Mouse (Mus musculus): Measurements from ENCODE around the gene Ajap1.

Gene Ajap1

GRCm38 (mm10) chr4:153482459-153483338 lies at the start of gene Ajap1:
TSS of gene Ajap1 (minus strand) at chr4:153482811.
- DNase-seq = no peak

- DNase-seq = no peak
Measured at GRCm38 (mm10) chr4:153530536-153530935, 47.9 kb upstream of the Ajap1 start.

DNA sequence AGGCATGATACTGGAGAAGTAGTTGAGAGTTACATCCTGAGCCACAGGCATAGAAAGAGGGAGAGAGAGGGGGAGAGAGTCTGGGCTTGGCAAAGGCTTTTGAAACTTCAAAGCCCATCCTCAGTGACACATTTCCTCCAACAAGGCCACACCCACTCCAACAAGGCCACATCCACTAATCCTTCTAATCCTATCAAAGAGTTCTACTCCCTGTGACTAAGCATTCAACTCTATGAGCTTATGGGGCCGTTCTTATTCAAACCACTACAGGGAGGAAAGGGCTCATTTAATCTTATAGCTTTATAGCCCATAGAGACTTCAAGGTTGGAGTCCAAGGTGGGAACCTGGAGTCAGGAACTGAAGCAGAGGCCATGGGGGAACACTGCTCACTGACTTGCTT lies 39.0 kb upstream of the Ajap1 start:
- DNase-seq = no peak

DNA sequence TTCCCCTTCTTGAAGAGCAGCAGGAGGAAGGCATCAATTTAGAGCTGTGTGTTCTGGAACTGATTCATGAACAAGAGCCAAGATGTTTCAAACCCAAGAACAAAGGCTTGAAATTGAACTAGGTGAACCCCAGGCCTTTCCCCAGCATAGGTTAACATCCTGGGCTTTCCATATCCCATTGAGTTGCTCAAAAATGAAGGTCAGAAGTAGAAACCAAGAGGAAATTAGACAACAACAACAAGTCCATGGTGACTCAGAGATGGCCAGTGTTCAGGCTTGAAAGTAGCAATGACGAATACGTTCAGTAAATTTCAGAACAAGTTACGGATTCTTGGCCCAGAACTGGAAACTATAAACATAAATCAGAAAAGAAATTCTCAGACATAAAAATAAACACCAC lies 37.3 kb upstream of the Ajap1 start:
- DNase-seq = peak; percentile 9

GRCm38 (mm10) chr4:153519289-153519688 lies 36.7 kb upstream of the Ajap1 start:
- no peak for DNase-seq

- peak; percentile 12 for DNase-seq
Measured at GRCm38 (mm10) chr4:153515786-153516185, 33.2 kb upstream of the Ajap1 start.

DNA sequence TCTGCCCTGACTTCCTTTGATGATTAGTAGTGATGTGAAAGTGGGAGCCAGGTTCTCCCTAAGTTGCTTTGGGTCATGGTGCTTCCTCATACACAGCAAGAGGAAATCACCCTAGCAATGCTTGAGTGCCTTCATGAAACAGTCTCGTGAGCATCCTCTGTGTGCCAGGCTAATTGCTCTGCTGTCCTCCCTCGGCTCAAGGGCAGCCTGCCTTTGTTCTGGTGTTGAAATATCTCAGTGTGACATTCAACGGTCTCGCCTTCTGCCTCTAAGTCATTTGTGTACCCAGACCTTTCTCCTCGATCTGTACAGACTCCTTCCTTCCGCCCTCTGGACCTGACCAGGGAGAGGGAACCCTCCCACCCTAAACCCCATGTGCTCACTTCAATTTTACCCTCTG lies 31.5 kb upstream of the Ajap1 start:
- no peak for DNase-seq

DNA sequence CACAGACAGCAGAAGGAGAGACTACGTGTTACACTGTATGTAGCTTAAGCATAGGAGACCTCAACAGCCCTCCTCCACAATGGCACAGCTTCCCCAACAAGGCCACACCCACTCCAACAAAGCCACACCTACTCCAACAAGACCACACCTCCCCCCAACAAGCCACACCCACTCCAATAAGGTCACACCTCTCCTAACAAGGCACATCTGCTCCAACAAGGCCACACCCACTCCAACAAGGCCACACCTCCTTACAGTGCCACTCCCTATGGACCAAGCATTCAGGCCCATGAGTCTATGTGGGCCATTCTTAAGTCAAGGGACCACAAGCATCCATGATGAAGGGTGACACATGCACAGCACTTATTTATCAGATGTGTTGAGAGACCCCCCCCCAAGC lies 28.9 kb upstream of the Ajap1 start:
- no peak for DNase-seq

DNA sequence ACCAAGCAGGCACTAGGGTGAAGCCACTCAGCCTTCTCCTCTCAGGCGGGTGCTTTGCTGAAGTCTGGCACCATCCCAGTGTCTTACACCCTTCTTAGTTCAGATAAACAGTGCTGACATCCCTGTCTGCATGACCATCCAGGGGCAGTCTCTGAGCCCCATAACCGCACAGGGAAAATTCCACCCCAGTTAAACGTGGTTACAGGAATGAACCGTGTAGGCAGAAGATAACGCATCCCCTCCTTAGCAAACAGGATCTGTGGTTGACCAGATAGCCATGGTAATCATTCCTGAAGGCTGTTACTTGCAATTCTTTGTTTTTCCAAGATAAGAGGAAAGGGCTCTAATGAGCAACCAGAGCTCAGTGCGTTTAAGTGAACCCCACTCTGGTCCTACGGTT lies 19.3 kb upstream of the Ajap1 start:
- no peak for DNase-seq

- DNase-seq = no peak
Measured at GRCm38 (mm10) chr4:153492444-153492843, 9.8 kb upstream of the Ajap1 start.

DNA sequence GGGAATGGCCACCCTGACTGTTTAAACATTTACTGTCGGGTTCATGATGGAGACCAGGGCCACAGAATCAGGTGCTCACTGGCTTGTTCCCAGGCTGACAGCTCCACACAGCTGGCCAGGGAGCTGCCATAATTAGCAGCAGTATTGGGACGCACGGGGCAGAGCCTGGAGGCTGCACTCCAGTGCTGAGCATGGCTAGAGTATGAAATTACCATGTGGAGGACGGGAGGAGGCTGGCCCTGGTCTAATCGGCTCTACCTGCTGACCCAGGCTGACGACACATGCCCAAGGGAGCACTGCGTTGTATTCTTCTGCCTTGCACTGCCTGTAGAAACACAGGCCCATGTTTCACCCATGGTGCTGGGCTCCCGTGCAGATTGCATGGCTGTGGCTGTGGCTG lies 6.5 kb upstream of the Ajap1 start:
- no peak for DNase-seq

- no peak for DNase-seq
Measured at GRCm38 (mm10) chr4:153485913-153486312, 3.3 kb upstream of the Ajap1 start.

GRCm38 (mm10) chr4:153484392-153484791 lies 1.8 kb upstream of the Ajap1 start:
- DNase-seq = peak; percentile 72

DNA sequence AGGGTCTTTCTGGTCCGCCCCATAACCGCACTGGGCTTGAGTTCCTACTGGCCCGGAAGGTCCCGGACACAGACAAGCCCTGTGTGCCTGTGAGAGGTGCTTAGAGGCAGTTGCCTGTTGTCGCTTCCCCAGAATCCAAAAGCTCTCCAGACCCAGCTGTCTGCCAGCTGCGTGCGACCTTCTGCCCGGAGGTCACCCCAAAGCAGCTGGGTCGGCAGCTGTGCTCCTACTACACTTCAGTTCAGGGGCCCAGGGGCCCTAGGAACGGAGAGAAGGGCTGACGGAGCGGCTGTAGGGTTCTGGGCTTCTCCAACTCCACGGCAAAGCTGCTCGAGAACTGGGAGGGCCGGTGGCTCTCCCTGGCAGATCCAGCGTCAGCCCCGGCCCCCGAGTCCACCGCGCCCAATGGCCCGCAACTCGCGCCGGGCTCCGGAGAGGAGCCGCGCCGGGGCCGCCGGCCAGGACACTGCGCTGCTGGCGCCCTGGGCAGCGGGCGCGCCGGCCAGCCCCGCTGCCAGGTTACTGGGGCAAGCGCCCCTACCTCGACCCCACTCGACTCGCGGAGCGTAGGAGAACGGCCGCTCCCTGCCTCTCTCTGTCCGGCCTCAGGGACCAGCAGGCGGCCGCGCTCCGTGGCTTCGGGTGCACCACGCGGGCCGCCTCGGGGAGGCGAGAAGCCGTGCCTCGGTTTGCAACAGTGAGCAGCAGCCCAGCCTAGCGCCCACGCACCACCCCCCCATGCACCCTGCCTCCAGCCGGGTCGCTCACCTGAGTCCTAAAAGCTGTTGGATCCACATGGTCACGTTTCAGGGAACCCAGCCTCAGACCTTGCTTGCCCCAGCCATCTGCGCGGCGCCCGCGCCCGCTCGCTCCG lies 1.0 kb downstream of the Ajap1 start:
- no peak for DNase-seq

GRCm38 (mm10) chr4:153480551-153481262 lies 1.9 kb downstream of the Ajap1 start:
- peak; percentile 22 for DNase-seq

DNA sequence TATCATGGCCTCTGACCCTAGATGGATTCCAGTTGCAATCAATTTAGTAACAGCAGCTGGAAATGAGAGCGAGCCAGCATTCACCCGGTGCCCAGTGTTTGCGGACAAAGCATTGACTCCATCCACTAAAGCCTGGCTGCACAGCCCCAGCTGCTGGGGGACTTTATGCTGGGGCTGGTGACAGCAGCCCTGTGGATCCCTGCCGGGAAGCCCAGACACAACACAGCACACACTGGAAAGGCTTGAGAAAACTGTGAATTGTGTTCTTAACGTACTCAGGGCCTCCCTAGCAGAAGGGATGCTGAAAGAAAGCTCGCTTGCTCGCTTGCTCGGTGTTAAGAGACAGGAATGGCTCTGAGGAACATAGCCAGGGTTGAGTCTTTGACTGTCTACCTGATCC lies 3.5 kb downstream of the Ajap1 start:
- DNase-seq = no peak

DNA sequence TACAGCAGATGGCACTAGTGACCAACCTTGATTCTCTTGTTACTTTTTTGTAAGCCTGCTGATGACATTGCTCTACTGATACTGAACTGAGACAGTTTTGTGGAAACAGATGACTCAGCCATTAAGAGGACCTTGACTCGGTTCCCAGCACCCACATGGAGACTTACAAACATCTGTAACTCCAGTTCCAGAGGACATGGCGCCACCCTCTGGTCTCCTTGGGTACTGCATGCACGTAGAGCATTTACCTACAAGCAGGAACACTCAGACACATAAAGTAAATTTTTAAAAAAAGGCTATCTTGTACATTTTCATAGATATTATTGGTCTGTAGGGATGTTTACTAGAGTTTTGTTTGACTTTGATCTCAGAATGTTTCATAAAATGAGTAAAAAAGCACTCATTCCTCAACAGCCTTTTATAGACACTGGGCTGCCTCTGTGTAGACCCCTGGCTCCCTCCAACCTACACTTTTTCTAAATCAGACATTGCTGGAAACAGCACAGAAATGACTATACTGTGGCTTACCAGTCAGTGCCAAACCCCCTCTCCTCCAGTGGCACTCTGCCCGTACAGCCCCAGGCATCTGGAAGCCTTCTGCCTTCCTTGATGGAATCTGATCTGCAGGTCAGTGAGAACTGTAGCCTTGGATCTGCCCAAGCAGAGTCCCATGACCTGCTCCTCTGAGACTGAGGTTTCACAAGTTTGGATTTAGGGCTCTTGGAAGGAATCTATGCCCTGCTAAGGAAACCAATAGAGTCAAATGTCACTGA lies 8.9 kb downstream of the Ajap1 start:
- DNase-seq = no peak

DNA sequence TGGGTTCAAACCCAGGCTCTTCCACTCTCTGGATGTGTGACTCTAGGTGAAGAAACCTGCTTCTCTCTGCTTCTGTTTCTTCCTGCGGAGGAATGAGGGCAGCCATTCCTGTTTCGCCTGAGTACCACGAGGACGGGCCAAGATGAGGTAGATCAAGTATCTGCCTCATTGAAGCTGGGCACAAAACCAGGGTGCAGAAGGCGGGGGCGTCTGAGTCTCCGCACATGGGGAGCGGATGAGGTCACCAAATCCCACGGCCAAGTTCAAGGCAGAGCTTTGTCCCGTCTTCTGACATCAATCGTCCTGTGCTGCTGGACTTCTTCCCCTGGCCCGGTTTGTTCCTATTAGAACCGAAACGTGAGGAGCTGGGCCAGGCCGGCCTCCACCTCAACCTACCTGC lies 12.9 kb downstream of the Ajap1 start:
- no peak for DNase-seq

DNA sequence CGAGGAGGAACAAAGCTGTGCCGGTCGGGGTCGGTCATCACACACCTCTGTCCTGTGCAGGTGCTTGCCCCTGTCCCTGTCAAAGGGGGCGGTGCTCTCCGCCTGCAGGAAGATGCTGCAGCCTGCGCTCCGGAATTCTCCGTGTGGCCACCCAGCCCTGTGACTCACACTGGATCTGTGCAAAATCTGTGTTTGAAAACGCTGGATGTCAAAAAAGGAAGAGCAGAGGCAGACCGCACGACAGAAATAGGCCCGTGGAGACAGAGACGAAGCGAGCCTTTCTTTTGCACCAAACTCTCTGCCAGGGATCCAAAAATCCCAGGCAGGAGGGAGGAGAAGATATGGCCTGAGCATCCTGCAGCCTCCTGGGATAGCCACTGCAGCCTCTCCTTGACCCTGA lies 22.7 kb downstream of the Ajap1 start:
- no peak for DNase-seq

DNA sequence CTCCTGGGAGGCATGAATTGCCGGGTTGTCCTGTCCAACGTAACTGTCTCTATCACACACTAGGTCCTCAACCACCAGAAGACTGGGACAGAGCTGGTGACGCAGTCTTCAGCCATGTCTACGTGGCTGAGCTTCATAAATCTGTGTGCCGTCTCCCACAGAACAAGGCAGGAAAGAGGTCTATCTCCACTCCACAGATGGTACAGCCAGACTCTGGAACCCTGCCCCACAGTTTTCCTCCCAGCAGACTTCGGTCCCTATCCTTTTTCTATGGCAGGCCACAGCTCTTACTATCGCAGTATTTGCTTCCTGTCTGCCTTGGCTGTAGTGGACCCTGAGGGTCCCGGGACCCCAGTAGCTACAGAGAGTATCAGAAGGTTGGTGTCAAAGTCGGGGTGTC lies 23.1 kb downstream of the Ajap1 start:
- DNase-seq = no peak

GRCm38 (mm10) chr4:153458821-153459220 lies 23.8 kb downstream of the Ajap1 start:
- DNase-seq = no peak

GRCm38 (mm10) chr4:153453496-153453895 lies 29.1 kb downstream of the Ajap1 start:
- DNase-seq = no peak

Measured in kidney, postnatal 14 days (tissue).